In genomic region chr16:76644281-76644680, GRCm38 (mm10) we compare ENCODE assay signal across 16 mouse cellular contexts.
"Had no signal": no experiment of that assay in that cellular context is flagged by ENCODE, and none has a peak within 500 bp of the region (broad histone marks: within the 10 kb centered on the region; RNA-seq: fewer than 3 reads in every experiment).

No protein-coding gene starts in this region.

- ATAC-seq: intestine, postnatal 0 days; midbrain, embryonic 15.5 days had no signal

- H3K36me3 ChIP-seq: liver, embryonic 15.5 days; midbrain, embryonic 10.5 days; midbrain, embryonic 15.5 days; neural tube, embryonic 13.5 days had no signal

- H3K4me1 ChIP-seq: liver, embryonic 15.5 days; midbrain, embryonic 10.5 days; midbrain, embryonic 15.5 days; neural tube, embryonic 13.5 days had no signal

- H3K27me3 ChIP-seq: liver, embryonic 15.5 days; midbrain, embryonic 15.5 days; neural tube, embryonic 13.5 days had no signal

- H3K9ac ChIP-seq: liver, embryonic 15.5 days; lung, embryonic 14.5 days; midbrain, embryonic 15.5 days; neural tube, embryonic 13.5 days had no signal

- H3K4me3 ChIP-seq: liver, embryonic 15.5 days; midbrain, embryonic 10.5 days; midbrain, embryonic 15.5 days; neural tube, embryonic 13.5 days had no signal

- H3K27ac ChIP-seq: liver, embryonic 15.5 days; midbrain, embryonic 10.5 days; midbrain, embryonic 15.5 days; neural tube, embryonic 13.5 days had no signal

- H3K4me2 ChIP-seq: liver, embryonic 11.5 days; liver, embryonic 15.5 days; lung, embryonic 14.5 days; midbrain, embryonic 15.5 days; neural tube, embryonic 13.5 days had no signal

- H3K9me3 ChIP-seq: liver, embryonic 15.5 days; midbrain, embryonic 15.5 days; neural tube, embryonic 13.5 days had no signal

- DNase-seq: kidney, adult 8-10 months; kidney, postnatal 36 days; left cerebral cortex, postnatal 4 days; lung, embryonic 14.5 days; lung, postnatal 10 days; lung, postnatal 4 days; right cerebral cortex, adult 18-20 months; spleen, adult 18-20 months; thymus, adult 18-20 months; thymus, postnatal 14 days had no signal
